Mouse (Mus musculus) liver, embryonic 14 days (tissue): Measurements from ENCODE around the gene Ypel2. TPM values are rescaled to one million over a fixed set of nuclear protein-coding genes. Genes with fewer than 3 reads are reported as not detected.

Source experiments
- polyA plus RNA-seq: library from polyadenylated mRNA; depleted of rRNA; stranded (reverse); fragments of >200 nt; gene quantifications from 2 replicates; pipeline ENCODE4 v1.2.3, GENCODE M21; 2012; rRNA removed

Ypel2 gene
- 0.77 and 0.83 TPM in 2 replicates for polyA plus RNA-seq

GRCm38 (mm10) chr11:86993041-86994037 lies at the start of gene Ypel2:
Gene Ypel2, minus strand, starts transcription at chr11:86993707.

Other genes with a start within 250 kb of the Ypel2 start
- gene Cltc, start 236.1 kb downstream of the Ypel2 start, polyA plus RNA-seq: 65.2 and 80.9 TPM in 2 replicates
- 4.5 and 4.7 TPM in 2 replicates for gene Dhx40, start 186.0 kb downstream of the Ypel2 start, polyA plus RNA-seq
- 1.6 and 1.8 TPM in 2 replicates for gene Gdpd1, start 80.4 kb upstream of the Ypel2 start, polyA plus RNA-seq
- gene Smg8, start 93.1 kb upstream of the Ypel2 start, polyA plus RNA-seq: 5.9 and 7.2 TPM in 2 replicates
- gene Prr11, start 115.0 kb upstream of the Ypel2 start, polyA plus RNA-seq: 11.3 and 11.8 TPM in 2 replicates
- 19.9 and 22.1 TPM in 2 replicates for gene Ska2, start 115.5 kb upstream of the Ypel2 start, polyA plus RNA-seq
- 8.6 and 9.2 TPM in 2 replicates for gene Trim37, start 133.4 kb upstream of the Ypel2 start, polyA plus RNA-seq